Mouse (Mus musculus) G1E (cell line): ENCODE results near the gene Pan2.

Experiments used
- CTCF ChIP-seq: IDR thresholded peaks from 2 replicates; pipeline ENCODE4 v1.5.1; 2012; ENCODE audit warnings: low read depth, low read length, inconsistent platforms, mixed read lengths
- GATA1 ChIP-seq: IDR thresholded peaks from 2 replicates; pipeline ENCODE4 v1.6.1; 2012; ENCODE audit warnings: borderline replicate concordance, low read length, inconsistent platforms, mixed read lengths
- POLR2AphosphoS5 ChIP-seq: IDR thresholded peaks from 2 replicates; pipeline ENCODE4 v1.6.1; 2012; ENCODE audit warnings: low read depth, low read length, inconsistent platforms; ENCODE audit not compliant: insufficient replicate concordance
- TAL1 ChIP-seq: conservative IDR thresholded peaks from 2 replicates; pipeline ENCODE4 v1.6.1; 2012; ENCODE audit warnings: low read depth, low read length, inconsistent platforms, mixed read lengths

- TF ChIP-seq CTCF (no peak), GATA1 (no peak), TAL1 (no peak), POLR2AphosphoS5 (no peak)
Measured at GRCm38 (mm10) chr10:128361836-128362235, 58.7 kb downstream of the Pan2 start.
